Mouse (Mus musculus) thymus, postnatal 0 days (tissue): Measurements from ENCODE around the gene Dnajc28. TPM values are rescaled to one million over a fixed set of nuclear protein-coding genes. Genes with fewer than 3 reads are reported as not detected.
A peak's percentile ranks its signal among the peaks of the same experiment; 100 is the strongest.

Source experiments
- DNase-seq: peaks from one replicate; pipeline ENCODE4 v3.0.0-alpha.2; 2015; ENCODE audit warnings: low spot score
- polyA plus RNA-seq: library from polyadenylated mRNA; unstranded; fragments of >200 nt; fragmentation: Nextera tagmentation; extraction: Ambion mirVana; gene quantifications from 2 replicates; pipeline ENCODE4 v1.2.1, GENCODE M21; 2015

Gene Dnajc28
- polyA plus RNA-seq, 1 experiment from 2014 or later: 2.3 TPM

DNA sequence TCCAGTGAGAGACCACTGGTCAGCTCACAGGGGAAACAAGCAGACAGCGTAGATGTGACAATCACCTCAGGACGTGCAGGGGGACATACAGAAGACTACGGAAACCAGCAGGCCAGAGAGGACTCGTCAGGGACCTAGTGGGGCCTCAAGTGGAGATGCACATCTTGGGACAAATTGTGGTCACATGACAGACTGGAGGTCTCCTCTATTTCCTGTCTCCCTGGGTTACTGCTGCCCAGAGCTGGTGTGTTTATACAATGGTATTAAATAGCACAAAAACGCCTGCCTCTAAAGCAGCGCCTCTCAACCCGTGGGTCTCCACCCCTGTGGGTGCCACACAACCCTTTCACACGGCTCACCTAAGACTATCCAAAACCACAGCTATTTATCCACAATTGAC is 26.7 kb downstream of the Dnajc28 start:
- no peak for DNase-seq

DNA sequence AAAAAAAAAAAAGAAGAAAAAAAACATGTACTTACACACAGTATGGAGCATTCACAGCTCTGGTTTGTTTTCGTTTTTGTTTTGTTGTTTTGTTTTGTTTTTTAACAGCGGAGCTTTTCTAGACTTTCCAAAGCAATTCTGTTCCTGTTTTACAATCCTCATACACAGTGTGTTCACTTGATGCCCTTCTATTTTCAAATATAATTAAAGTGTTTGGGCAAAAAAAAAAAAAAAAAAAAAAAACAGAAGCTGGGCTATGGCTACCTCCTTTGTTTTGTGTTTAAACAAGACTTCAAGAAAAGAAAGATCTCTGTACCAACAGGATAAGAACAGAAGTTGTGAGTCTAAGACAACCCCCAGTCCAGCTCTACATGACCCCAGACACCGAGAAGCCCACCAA is 30.1 kb downstream of the Dnajc28 start:
- DNase-seq: no peak

DNA sequence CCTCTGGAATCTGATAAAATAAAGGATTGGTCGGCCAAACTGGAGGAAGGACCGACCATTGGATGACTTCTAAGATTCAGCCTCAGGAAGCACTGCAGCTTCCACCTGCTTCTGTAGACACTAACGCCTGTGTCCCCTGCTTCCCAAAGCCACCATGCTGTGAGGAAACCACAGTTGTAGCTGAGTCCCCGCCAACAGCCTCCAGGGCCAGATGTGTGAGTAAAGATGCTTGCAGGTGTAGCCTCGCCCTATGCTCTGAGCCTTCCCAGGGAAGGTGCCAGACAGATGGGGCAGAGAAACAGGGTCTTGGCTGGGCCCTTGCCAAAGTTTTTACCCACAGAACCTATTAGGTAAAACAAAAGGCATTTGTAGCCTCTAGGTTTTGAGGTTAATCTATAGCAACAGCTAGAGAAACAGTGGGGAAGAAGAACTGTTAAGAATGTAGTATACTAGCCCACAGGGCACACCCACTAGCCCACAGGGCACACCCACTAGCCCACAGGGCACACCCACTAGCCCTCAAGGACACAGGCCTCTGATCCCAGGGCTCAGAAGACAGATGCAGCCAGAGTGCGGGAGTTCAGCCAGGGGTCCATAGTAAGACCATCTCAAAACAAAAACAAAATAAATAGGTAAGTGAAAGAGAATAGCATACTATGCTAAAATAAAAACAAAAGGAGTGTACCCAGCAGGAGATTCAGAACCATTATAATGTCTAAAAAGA is 30.9 kb downstream of the Dnajc28 start:
- peak; percentile 73 for DNase-seq

DNA sequence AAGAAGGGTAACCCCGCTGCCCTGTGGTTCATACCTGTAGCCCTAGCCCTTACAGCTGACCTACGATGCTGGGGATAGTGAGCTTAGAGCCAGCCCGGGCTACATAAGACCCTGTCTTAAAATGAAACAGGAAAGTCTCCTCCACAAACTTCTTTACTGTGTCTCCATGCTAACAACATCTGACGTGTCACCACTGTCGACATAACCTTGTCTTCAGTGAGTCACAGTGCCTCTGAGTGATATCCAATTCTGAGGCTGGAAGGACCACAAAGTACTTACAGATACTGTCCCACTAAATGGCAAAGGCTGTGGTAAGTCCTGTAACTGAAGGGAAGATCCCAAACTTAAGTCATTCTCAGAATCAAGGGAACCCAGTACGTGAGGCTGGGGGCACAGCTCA is 32.6 kb downstream of the Dnajc28 start:
- no peak for DNase-seq

DNA sequence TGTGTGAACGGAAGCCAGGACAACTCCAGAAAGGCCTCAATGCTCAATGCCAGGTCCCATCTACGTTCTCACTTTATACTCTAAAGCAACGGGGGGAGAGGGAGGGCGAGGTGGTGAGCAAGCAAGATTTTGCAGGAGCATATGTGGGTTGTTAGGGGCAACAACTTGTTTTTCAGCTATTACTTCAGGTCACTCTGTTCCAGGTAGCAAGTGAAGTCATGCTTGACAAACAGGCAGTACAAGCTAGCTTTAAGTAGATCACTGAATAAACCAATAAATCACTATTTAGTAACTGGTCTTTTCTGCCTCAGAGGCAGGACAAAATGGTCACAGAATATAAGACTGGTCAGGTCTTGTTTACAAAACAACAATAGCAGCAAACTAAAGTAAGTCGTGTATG is 33.2 kb downstream of the Dnajc28 start:
- no peak for DNase-seq

DNA sequence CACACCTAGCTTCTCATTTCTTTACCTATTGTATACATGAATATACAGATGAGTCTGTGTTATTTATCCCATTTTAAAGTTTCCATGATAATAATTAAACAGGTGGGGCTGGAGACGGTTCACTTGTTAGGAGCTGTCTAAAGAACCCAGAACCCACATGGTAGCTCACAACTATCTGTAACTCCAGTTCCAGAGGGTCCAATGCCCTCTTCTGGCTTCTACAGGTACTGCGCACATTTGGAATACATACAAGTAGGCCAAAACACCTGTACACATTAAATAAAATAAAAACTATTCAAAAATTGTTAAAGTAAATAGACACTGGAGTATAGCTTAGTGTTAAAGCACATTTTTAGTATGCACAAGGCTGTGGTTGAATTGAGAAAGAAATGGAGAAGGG is 36.5 kb downstream of the Dnajc28 start:
- DNase-seq: peak; percentile 69

DNA sequence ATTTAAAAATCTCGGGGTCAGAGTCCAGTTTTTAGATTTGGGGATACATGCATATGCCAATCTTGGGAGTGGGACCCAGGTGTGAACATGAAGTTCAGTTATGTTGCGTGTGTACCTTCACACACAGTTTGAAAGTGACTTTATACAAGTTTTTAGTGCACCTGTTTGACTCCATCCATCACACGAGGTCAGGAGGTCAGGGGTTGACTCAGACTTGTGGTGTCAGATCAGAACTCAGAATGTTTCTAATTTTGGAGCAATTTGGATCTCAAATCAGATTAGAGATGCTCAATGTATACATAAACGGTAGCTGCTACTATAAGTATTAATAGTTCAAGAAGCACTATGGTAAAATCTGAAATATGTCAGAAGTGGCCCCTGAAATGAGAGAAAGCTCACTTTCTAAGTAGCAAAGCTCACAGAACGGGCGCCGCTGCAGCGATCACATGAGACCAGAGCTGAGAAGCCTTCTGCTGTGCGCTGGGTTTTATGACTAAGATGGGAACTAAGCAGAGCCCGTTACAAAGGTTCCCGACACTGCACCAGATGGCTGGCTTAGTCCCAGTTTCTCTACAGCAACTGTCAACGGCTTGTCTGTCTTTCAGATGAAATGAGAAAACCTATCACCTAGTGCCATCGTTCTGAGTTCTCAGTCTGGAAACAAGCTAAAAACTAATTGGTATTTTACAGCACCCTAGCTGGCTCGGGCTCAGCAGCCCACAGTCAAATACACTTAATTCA is 39.7 kb downstream of the Dnajc28 start:
- DNase-seq: no peak

DNA sequence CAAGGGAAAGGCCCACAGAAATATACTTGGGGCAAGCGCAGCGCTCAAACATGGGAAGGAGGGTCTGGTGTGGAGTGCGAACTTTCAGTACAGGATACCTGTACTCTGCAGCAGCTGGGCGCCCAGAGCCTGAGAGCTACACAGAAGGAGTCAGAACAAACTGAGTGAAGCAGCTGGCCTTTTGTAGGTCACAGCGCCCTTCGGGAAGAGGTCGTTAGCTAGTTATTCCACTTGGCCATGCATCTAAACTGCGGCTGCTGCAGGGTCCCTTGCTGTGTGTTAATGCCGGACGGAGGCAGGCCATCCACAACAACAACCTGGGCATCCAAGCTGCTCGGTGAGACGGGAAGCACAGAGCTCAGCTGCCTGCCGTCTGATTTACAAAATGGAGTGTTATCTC is 43.7 kb downstream of the Dnajc28 start:
- no peak for DNase-seq

DNA sequence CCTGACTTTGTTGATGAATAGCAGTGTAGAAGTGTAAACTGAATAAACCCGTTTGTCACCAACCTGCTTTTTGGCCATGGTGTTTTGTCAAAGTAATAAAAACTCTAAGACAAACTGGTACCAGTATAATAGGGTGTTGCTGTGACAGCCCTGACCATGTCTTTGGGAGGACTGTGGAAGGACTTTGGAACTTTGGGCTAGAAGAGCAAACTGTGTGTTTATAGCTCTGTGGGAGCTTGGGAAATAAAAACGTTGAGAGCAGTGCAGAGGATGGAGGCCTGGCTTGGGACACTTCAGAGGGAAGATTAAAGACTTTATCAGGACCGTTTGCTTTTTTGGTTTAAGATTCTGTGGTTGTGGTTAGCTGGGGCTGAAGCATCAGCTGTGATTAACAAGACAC is 47.7 kb downstream of the Dnajc28 start:
- DNase-seq: no peak

DNA sequence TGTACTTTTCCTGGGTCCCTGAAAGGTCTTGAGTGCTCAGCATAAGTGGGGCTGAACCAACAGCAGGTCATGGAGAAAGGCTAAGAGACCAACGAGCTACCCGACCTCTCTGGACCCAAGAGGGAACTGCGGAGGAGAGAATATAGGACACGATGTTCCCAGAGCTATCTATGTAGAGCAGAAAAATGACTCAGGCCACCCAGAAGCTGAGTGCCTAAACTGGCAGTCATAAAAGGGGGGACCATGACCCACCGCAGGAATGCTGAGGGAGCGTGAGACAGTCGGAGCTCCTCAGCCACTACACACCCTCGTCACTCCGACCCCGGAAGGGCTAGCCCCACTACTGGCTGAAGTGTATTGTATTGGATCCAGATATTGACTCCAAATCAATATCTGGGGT is 49.9 kb downstream of the Dnajc28 start:
- DNase-seq: no peak

DNA sequence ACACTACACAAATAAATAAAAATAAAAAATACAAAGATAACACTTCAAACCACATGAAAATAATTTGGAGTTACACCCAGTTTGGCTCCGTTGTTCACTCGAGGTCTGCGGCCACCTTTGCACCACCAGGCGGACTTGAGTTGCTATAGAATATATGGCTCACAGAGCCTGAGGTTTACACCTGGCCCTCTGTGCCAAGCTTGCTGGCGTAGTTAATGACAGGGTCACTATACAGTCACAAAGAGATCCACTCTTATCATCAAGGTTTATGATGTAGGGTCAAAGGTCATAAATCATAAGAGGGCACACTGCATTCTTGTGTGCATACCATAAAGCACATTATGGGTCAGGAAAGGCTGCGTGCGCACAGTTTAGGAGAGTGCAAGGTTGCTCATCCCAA is 52.8 kb downstream of the Dnajc28 start:
- no peak for DNase-seq

DNA sequence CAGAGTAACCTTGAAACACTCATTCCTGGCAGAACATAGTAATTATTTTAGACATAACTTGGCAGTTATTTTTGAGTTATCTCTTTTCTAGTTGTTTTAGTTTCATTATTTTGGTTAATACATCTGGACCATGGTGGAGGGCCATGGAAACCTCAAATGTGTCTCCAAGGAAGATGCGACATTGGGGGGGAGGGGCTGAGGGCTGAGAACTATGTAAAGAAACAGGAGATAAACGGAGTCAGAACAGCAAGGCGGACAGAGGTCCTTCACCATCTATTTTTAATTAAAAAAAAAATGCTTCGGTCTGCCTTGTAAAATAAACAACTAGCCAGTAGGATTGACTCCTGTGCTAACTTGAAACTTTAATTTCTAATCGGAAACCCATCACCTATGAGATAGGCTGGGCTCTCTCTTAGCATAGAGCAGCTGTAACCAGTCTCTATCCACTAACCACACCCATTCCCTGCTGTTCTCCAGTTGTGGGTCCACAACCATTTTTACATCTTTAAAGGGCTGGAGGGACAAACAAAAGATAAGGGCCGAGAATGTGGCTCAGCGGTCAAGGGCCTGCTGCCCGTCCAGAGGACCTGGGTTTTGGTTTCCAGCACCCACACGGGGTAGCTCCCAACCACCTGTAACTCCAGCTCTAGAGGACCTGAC is 53.4 kb downstream of the Dnajc28 start:
- no peak for DNase-seq

DNA sequence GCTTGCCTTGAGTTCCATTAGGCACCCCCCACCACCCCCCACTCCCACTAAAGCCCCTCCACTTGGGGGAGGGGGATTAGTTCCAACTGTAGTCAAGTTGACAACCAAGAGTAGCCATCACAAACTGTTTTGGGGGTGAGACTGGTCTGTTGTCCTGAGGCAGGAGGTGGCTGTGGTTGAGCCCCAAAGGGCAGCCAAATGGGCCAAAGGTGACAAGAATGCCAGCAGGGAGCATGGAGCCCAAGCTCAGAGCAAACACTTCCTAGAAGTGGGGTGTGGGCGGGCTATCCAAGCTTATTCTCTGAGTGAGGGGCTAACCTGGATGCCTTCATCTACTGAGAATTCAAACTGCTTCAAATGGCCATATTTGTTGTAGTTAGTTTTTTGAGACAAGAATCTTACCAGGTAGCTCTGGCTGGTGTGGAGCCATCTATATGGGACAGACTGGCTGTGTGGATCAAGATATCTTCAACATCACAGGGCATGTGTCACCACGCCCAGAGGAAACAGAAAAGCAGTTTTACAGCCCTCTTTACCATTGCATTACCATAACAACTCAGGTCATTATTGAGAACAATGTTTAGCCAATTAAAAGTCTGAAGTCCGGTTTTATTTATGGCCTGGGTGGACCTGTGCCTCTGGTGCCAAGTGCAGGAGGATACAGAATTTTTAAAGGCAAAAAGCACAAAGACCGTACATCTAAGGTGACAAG is 54.1 kb downstream of the Dnajc28 start:
- no peak for DNase-seq

Other genes with a start within 250 kb of the Dnajc28 start
- 70.7 and 73.4 TPM in 2 replicates for gene Ifnar2, start 246.2 kb downstream of the Dnajc28 start, polyA plus RNA-seq
- gene Gm21970, start 227.3 kb downstream of the Dnajc28 start, polyA plus RNA-seq: not detected in 2 replicates
- gene Il10rb, start 212.9 kb downstream of the Dnajc28 start, polyA plus RNA-seq: 42.7 and 44.1 TPM in 2 replicates
- 30.2 and 40.9 TPM in 2 replicates for gene Ifnar1, start 133.8 kb downstream of the Dnajc28 start, polyA plus RNA-seq
- gene Ifngr2, start 72.0 kb downstream of the Dnajc28 start, polyA plus RNA-seq: 38.1 and 41.6 TPM in 2 replicates
- 33.9 and 38.5 TPM in 2 replicates for gene Tmem50b, start 21.2 kb downstream of the Dnajc28 start, polyA plus RNA-seq
- 125 and 133 TPM in 2 replicates for gene Gart, start 27.9 kb upstream of the Dnajc28 start, polyA plus RNA-seq
- gene Son, start 28.5 kb upstream of the Dnajc28 start, polyA plus RNA-seq: 132 and 172 TPM in 2 replicates
- 21.8 and 23.2 TPM in 2 replicates for gene Donson, start 69.7 kb upstream of the Dnajc28 start, polyA plus RNA-seq
- gene Cryzl1, start 109.9 kb upstream of the Dnajc28 start, polyA plus RNA-seq: 27.0 and 28.0 TPM in 2 replicates
- 2.7 and 3.0 TPM in 2 replicates for gene Itsn1, start 110.3 kb upstream of the Dnajc28 start, polyA plus RNA-seq